In genomic region chr8:87940646-87941045, GRCm38 (mm10) we compare ENCODE assay signal across 14 mouse cellular contexts. TPM values are rescaled to one million over a fixed set of nuclear protein-coding genes. Genes with fewer than 3 reads are reported as not detected.
DNase-seq lines count a peak whose midpoint lies in the region; ATAC-seq lines count a peak whose summit lies in the region.
"Had no signal": no experiment of that assay in that cellular context is flagged by ENCODE, and none has a peak within 500 bp of the region (broad histone marks: within the 10 kb centered on the region; RNA-seq: fewer than 3 reads in every experiment).

No protein-coding gene starts in this region.

- H3K36me3 ChIP-seq in midbrain, embryonic 10.5 days, result peaks cover 18% of the 10 kb centered on the region
- H3K36me3 ChIP-seq in midbrain, embryonic 14.5 days (ENCODE audit: control insufficient read depth, insufficient read depth, low read length), result no peaks in the 10 kb centered on the region
- peaks cover 12% of the 10 kb centered on the region for H3K36me3 ChIP-seq in embryonic facial prominence, embryonic 10.5 days (replicated peaks)

- H3K4me1 ChIP-seq in midbrain, embryonic 10.5 days, result peaks cover 79% of the 10 kb centered on the region
- H3K4me1 ChIP-seq in midbrain, embryonic 14.5 days (ENCODE audit: control insufficient read depth, insufficient read depth, low read length), result peaks cover 54% of the 10 kb centered on the region
- H3K4me1 ChIP-seq in embryonic facial prominence, embryonic 10.5 days, result peaks cover 80% of the 10 kb centered on the region

- H3K4me3 ChIP-seq in midbrain, embryonic 10.5 days, result no peak overlapping the region
- H3K4me3 ChIP-seq in midbrain, embryonic 14.5 days (replicated peaks; ENCODE audit: low read depth, low read length), result no peak overlapping the region
- H3K4me3 ChIP-seq in embryonic facial prominence, embryonic 10.5 days, result no peak overlapping the region
- H3K4me3 ChIP-seq: myocyte had no signal

- H3K27ac ChIP-seq in midbrain, embryonic 10.5 days (replicated peaks), result peak overlapping the region; percentile 46
- H3K27ac ChIP-seq in midbrain, embryonic 14.5 days (replicated peaks; ENCODE audit: low read depth, low read length), result no peak overlapping the region
- peak overlapping the region; percentile 51 for H3K27ac ChIP-seq in embryonic facial prominence, embryonic 10.5 days (replicated peaks)

- no peak for ATAC-seq in midbrain, embryonic 14.5 days (ENCODE audit: low FRiP score, low TSS enrichment)
- ATAC-seq: liver, postnatal 0 days had no signal

- no peaks in the 10 kb centered on the region for H3K9me3 ChIP-seq in midbrain, embryonic 10.5 days (replicated peaks)
- H3K9me3 ChIP-seq in midbrain, embryonic 14.5 days (ENCODE audit: control insufficient read depth, low read length), result no peaks in the 10 kb centered on the region
- H3K9me3 ChIP-seq in embryonic facial prominence, embryonic 10.5 days, result no peaks in the 10 kb centered on the region

- peak; percentile 97 for DNase-seq in heart, adult 11 months
- DNase-seq in heart, adult 8-10 months (ENCODE audit: low spot score), result no peak
- no peak for DNase-seq in midbrain, embryonic 10.5 days (ENCODE audit: low spot score)
- no peak for DNase-seq in midbrain, embryonic 14.5 days
- DNase-seq in embryonic facial prominence, embryonic 10.5 days (ENCODE audit: low spot score), result no peak
- peak; percentile 72 for DNase-seq in testis, postnatal 10 days (ENCODE audit: low spot score)
- DNase-seq in layer of hippocampus, adult 9-10 months (ENCODE audit: low spot score), result no peak
- no peak for DNase-seq in urinary bladder, adult 2 months (ENCODE audit: low spot score)
- DNase-seq: layer of hippocampus, adult 9-11 months; liver, postnatal 0 days; right cerebral cortex, postnatal 4 days had no signal

- H3K9ac ChIP-seq in midbrain, embryonic 14.5 days (replicated peaks; ENCODE audit: low read length), result no peak overlapping the region
- H3K9ac ChIP-seq: liver, postnatal 0 days had no signal

- no peak overlapping the region for H3K4me2 ChIP-seq in midbrain, embryonic 14.5 days (ENCODE audit: low read length)

- H3K27me3 ChIP-seq in midbrain, embryonic 10.5 days (ENCODE audit: low read depth, poor library complexity, severe bottlenecking), result no peaks in the 10 kb centered on the region
- no peaks in the 10 kb centered on the region for H3K27me3 ChIP-seq in midbrain, embryonic 14.5 days (ENCODE audit: control insufficient read depth, insufficient read depth, low read length)
- no peaks in the 10 kb centered on the region for H3K27me3 ChIP-seq in embryonic facial prominence, embryonic 10.5 days (replicated peaks; ENCODE audit: low read depth, poor library complexity, severe bottlenecking)
- H3K27me3 ChIP-seq: CH12.LX had no signal

- 34% methylated on average over 6 of the region's 6 CpGs for WGBS in midbrain, embryonic 10.5 days
- WGBS in midbrain, embryonic 14.5 days, result 24% methylated on average over 6 of the region's 6 CpGs
- WGBS in embryonic facial prominence, embryonic 10.5 days, result 37% methylated on average over 6 of the region's 6 CpGs

RNA-seq across cellular contexts. Expression of gene Zfp423, which starts 18.7 kb away (rescaled TPM):
- total RNA-seq in heart, adult 8-10 months (2022), result 1 to 10 TPM; 3.2 to 5.2 (median 3.6) TPM
- 24.8 and 29.7 TPM in 2 replicates for polyA plus RNA-seq in midbrain, embryonic 10.5 days (2016; fragmentation: Nextera tagmentation; extraction: Ambion mirVana)
- polyA plus RNA-seq in midbrain, embryonic 14.5 days (2014; fragmentation: Nextera tagmentation; extraction: Ambion mirVana), result 44.0 and 63.0 TPM in 2 replicates
- polyA plus RNA-seq in embryonic facial prominence, embryonic 10.5 days (2016; fragmentation: Nextera tagmentation; extraction: Ambion mirVana), result 22.0 and 23.4 TPM in 2 replicates
- 18.1 and 20.1 TPM in 2 replicates for polyA plus RNA-seq in urinary bladder, adult 2 months (2012; rRNA removed)
- total RNA-seq: common myeloid progenitor, adult 5-6 weeks had no signal

Comparison
In these comparisons a context has a peak if more than half of its experiments do, and no peak if none do; other contexts are left out.
1. DNase-seq: peak in heart, adult 11 months (single experiment) and testis, postnatal 10 days (single experiment); none in heart, adult 8-10 months (single experiment), midbrain, embryonic 10.5 days (single experiment), midbrain, embryonic 14.5 days (single experiment), embryonic facial prominence, embryonic 10.5 days (single experiment), layer of hippocampus, adult 9-10 months (single experiment) and urinary bladder, adult 2 months (single experiment).